Mouse (Mus musculus): ENCODE data around the gene Spatc1l. TPM values are rescaled to one million over a fixed set of nuclear protein-coding genes. Genes with fewer than 3 reads are reported as not detected.
A peak's percentile ranks its signal among the peaks of the same experiment; 100 is the strongest.

The Spatc1l gene
- 0.23 TPM in 1 of 2 replicates, not detected in the other for polyA plus RNA-seq (2014; fragmentation: Nextera tagmentation; extraction: Ambion mirVana)

DNA sequence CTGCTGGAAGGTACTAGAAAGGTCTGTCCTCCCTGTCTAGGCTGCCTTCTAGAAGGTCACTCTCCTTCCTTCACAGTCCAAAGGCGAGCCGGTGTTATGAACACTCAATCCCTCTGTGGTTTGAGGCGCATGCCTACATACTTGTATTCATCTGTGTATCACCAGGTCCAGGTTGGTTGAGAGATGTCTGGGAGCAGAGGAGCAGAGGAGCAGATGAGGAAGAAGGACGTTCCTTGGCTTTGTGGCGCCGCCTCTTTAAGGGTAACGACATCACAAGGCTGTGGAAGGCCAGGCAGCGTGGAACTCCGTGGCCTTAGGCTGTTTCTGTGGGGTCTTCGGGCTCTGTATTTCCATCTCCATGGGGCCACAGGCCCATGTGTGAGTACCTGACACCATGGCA is at the start of gene Spatc1l:
TSS of gene Spatc1l (plus strand) at position 301 of the 400 bp plus-strand sequence.
- Histone ChIP-seq H3K4me3 (ENCODE audit: low read depth, low read length) (no peak within 1 kb of the TSS), H3K4me2 (ENCODE audit: low read depth, low read length, severe bottlenecking) (no peak within 1 kb of the TSS), H3K9me3 (ENCODE audit: control insufficient read depth, low read length) (no peaks in the 10 kb centered on the region), H3K4me1 (replicated peaks; ENCODE audit: control insufficient read depth, insufficient read depth, low read length) (no peaks in the 10 kb centered on the region), H3K27me3 (ENCODE audit: control insufficient read depth, insufficient read depth, low read length) (no peaks in the 10 kb centered on the region), H3K27ac (ENCODE audit: low read depth, low read length) (no peak within 1 kb of the TSS), H3K36me3 (ENCODE audit: control insufficient read depth, insufficient read depth, low read length) (no peaks in the 10 kb centered on the region), H3K9ac (ENCODE audit: low read length) (no peak within 1 kb of the TSS)
- DNase-seq (ENCODE audit: low spot score): no peak
- 92% methylated on average over 10 of the region's 10 CpGs for WGBS
- no peak for ATAC-seq (replicated peaks; ENCODE audit: low FRiP score)

DNA sequence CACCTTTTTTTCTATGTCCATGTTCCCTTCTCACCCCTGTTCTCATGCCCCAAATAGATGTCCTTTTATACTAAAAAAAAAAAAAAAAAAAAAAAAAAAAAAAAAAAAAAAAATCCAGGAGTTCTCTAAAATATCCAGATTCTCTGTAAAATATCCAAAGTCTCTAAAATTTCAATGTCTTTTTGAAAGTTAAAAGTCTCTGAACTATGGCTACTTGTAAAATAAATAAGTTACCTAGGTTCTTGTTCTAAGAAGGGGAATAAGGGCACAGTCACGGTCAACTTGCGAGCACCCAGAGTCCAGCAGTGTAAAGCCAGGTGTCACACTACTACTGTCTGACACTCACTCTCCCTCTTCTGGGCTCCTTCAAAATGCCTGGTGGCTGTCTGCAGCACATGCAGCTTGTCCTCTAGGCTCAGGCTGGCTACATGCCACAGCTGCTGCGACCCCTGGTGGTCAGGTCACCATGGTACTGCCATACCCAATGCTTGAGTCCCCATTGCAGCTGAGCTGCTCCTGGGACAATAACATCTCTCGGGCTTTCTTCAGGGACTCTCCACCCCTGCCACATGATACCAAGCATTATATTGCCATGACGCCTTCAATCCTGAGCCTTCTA is 49.0 kb upstream of the Spatc1l start:
- DNase-seq (ENCODE audit: low spot score) (peak; percentile 91), ATAC-seq (replicated peaks; ENCODE audit: low FRiP score) (peak; percentile 83)
- Histone ChIP-seq H3K4me1 (replicated peaks; ENCODE audit: control insufficient read depth, insufficient read depth, low read length) (no peaks in the 10 kb centered on the region), H3K27ac (ENCODE audit: low read depth, low read length) (no peak overlapping the region), H3K36me3 (ENCODE audit: control insufficient read depth, insufficient read depth, low read length) (peaks cover 7% of the 10 kb centered on the region), H3K9me3 (ENCODE audit: control insufficient read depth, low read length) (no peaks in the 10 kb centered on the region; the same call in 1 of the 2 replicates), H3K4me3 (ENCODE audit: low read depth, low read length) (no peak overlapping the region), H3K27me3 (ENCODE audit: control insufficient read depth, insufficient read depth, low read length) (no peaks in the 10 kb centered on the region), H3K9ac (ENCODE audit: low read length) (no peak overlapping the region), H3K4me2 (ENCODE audit: low read depth, low read length, severe bottlenecking) (no peak overlapping the region)
- 50% methylated on average over 5 of the region's 5 CpGs for WGBS

DNA sequence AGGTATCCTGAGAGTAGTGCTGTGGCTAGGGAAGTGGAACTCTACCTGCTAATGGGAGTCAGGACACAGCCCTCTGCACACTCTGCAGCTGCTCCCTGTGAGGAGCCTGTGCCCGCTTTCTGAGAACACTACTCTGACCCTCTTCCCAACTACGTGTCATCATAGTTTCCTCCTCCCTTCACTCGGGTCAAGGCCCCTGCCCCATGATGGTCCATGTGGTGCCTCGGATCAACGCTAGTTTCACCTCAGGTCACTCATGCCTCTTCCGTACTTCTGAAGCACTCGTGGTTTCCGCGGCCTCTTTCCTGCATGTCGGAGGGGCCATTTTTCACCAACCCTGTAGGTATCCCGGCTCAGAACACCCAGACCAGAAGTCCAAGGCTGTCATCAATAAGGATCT is 31.1 kb upstream of the Spatc1l start:
- WGBS: 7% methylated on average over 11 of the region's 11 CpGs
- Histone ChIP-seq H3K9ac (ENCODE audit: low read length) (peak overlapping the region; percentile 53), H3K4me1 (replicated peaks; ENCODE audit: control insufficient read depth, insufficient read depth, low read length) (no peaks in the 10 kb centered on the region), H3K9me3 (ENCODE audit: control insufficient read depth, low read length) (no peaks in the 10 kb centered on the region), H3K27me3 (ENCODE audit: control insufficient read depth, insufficient read depth, low read length) (no peaks in the 10 kb centered on the region), H3K4me2 (ENCODE audit: low read depth, low read length, severe bottlenecking) (peak overlapping the region; percentile 83), H3K36me3 (ENCODE audit: control insufficient read depth, insufficient read depth, low read length) (peaks cover 2% of the 10 kb centered on the region; the same call in 1 of the 2 replicates), H3K4me3 (ENCODE audit: low read depth, low read length) (peak overlapping the region; percentile 72), H3K27ac (ENCODE audit: low read depth, low read length) (no peak overlapping the region)
- DNase-seq (ENCODE audit: low spot score) (no peak), ATAC-seq (replicated peaks; ENCODE audit: low FRiP score) (no peak; the same call in 1 of the 2 replicates)

DNA sequence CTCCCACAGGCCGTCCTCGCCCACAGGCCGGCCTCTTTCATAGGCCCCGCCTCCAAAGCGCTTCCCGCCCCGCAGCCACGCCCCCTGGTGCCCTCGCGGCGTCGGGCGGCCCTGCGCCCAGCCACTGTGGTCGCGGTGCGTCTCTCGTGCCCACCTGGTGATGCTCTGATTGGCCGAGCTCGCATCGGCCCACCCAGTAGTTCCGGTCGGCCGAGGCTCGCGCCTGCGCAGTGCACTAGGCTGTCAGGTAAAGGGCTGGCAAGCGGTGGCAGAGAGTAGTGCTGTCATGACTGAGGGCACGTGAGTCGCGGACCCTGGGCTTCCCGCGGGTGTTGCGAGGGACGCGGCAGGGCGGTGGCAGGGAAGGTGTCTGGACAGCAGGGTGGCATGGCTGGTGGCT is 30.7 kb upstream of the Spatc1l start, which contains the start of gene Lss:
TSS of gene Lss (plus strand) at position 214 of the 400 bp plus-strand sequence.
- Histone ChIP-seq H3K9me3 (ENCODE audit: control insufficient read depth, low read length) (no peaks in the 10 kb centered on the region), H3K27ac (ENCODE audit: low read depth, low read length) (peak within 1 kb of the TSS; percentile 58), H3K4me3 (ENCODE audit: low read depth, low read length) (peak within 1 kb of the TSS; percentile 72), H3K36me3 (ENCODE audit: control insufficient read depth, insufficient read depth, low read length) (peaks cover 2% of the 10 kb centered on the region; the same call in 1 of the 2 replicates), H3K4me2 (ENCODE audit: low read depth, low read length, severe bottlenecking) (peak within 1 kb of the TSS; percentile 83), H3K9ac (ENCODE audit: low read length) (peak within 1 kb of the TSS; percentile 72), H3K4me1 (replicated peaks; ENCODE audit: control insufficient read depth, insufficient read depth, low read length) (no peaks in the 10 kb centered on the region), H3K27me3 (ENCODE audit: control insufficient read depth, insufficient read depth, low read length) (no peaks in the 10 kb centered on the region)
- ATAC-seq (replicated peaks; ENCODE audit: low FRiP score) (peak; percentile 99), DNase-seq (ENCODE audit: low spot score) (peak; percentile 99)
- WGBS: under 1% methylated on average over 37 of the region's 37 CpGs

DNA sequence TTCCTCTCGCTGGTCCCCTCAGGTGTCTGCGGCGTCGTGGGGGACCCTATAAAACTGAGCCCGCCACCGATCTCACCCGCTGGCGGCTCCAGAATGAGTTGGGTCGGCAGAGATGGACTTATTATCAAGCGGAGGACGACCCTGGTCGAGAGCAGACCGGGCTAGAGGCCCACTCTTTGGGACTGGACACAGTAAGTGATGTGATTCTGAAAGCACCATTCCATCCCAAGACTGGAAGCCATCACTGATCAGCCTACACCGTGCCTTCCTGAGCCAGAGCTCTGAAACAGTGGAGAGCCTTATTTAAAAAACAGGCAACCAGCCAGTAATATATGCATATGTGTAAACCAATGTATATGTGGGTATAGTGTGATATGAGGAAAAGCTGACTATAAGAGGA is 30.2 kb upstream of the Spatc1l start:
- peak; percentile 48 for ATAC-seq (replicated peaks; ENCODE audit: low FRiP score)

DNA sequence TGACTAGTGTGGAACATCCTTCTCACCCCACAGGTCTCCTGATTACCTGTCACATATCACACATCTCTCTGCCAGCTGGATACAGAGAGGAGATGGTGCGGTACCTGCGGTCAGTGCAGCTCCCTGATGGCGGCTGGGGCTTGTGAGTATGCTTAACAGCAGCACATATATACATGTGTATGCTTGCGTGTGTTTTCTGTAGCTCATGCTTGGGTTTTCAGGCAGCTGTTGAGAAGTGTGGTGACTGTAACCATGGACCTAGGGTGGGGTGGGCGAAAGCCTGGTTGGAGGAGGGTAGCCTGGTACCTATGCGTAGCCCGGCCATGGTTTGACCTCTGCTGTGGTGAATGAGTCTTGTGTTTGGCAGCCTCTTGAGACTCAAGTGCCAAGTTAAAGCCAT is 26.5 kb upstream of the Spatc1l start:
- H3K4me1 ChIP-seq (replicated peaks; ENCODE audit: control insufficient read depth, insufficient read depth, low read length): no peaks in the 10 kb centered on the region
- H3K27ac ChIP-seq (ENCODE audit: low read depth, low read length): no peak overlapping the region
- DNase-seq (ENCODE audit: low spot score) (no peak), ATAC-seq (replicated peaks; ENCODE audit: low FRiP score) (no peak)
- WGBS: 95% methylated on average over 7 of the region's 7 CpGs
- H3K9me3 ChIP-seq (ENCODE audit: control insufficient read depth, low read length): no peaks in the 10 kb centered on the region
- peaks cover 10% of the 10 kb centered on the region; the same call in 1 of the 2 replicates for H3K36me3 ChIP-seq (ENCODE audit: control insufficient read depth, insufficient read depth, low read length)
- H3K27me3 ChIP-seq (ENCODE audit: control insufficient read depth, insufficient read depth, low read length): no peaks in the 10 kb centered on the region
- no peak overlapping the region for H3K9ac ChIP-seq (ENCODE audit: low read length)
- no peak overlapping the region for H3K4me3 ChIP-seq (ENCODE audit: low read depth, low read length)
- H3K4me2 ChIP-seq (ENCODE audit: low read depth, low read length, severe bottlenecking): no peak overlapping the region

More for the DNA sequence above, 30.2 kb upstream of the Spatc1l start:
- 2% methylated on average over 14 of the region's 14 CpGs for WGBS
- Histone ChIP-seq H3K4me1 (replicated peaks; ENCODE audit: control insufficient read depth, insufficient read depth, low read length) (no peaks in the 10 kb centered on the region), H3K4me3 (ENCODE audit: low read depth, low read length) (peak overlapping the region; percentile 72), H3K9ac (ENCODE audit: low read length) (peak overlapping the region; percentile 72), H3K9me3 (ENCODE audit: control insufficient read depth, low read length) (no peaks in the 10 kb centered on the region), H3K27me3 (ENCODE audit: control insufficient read depth, insufficient read depth, low read length) (no peaks in the 10 kb centered on the region), H3K4me2 (ENCODE audit: low read depth, low read length, severe bottlenecking) (peak overlapping the region; percentile 83), H3K36me3 (ENCODE audit: control insufficient read depth, insufficient read depth, low read length) (peaks cover 2% of the 10 kb centered on the region; the same call in 1 of the 2 replicates), H3K27ac (ENCODE audit: low read depth, low read length) (peak overlapping the region; percentile 58)
- DNase-seq (ENCODE audit: low spot score): no peak

DNA sequence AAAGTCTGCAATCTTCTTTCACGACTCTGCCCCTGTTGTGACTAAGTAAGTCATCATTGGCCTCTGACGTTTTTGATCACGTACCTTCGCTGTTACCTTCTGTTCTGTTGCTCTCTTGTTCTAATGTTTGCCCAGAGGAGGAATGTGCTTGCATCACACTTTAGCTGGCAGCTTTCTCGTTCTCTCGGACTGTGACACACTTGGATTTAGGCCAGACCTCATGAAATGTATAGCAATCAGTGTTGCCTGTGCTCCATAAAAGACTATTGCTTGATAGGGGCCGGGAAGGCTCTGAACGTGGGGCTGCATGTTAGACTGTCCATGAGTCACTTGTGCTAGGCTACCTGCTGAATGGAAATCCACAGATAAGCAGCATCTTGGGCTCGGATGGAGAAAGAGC is 24.5 kb upstream of the Spatc1l start:
- H3K4me2 ChIP-seq (ENCODE audit: low read depth, low read length, severe bottlenecking): no peak overlapping the region
- H3K9ac ChIP-seq (ENCODE audit: low read length): no peak overlapping the region
- H3K4me1 ChIP-seq (replicated peaks; ENCODE audit: control insufficient read depth, insufficient read depth, low read length): no peaks in the 10 kb centered on the region
- H3K27ac ChIP-seq (ENCODE audit: low read depth, low read length): no peak overlapping the region
- DNase-seq (ENCODE audit: low spot score) (no peak), ATAC-seq (replicated peaks; ENCODE audit: low FRiP score) (no peak)
- H3K36me3 ChIP-seq (ENCODE audit: control insufficient read depth, insufficient read depth, low read length): peaks cover 21% of the 10 kb centered on the region; the same call in 1 of the 2 replicates
- H3K9me3 ChIP-seq (ENCODE audit: control insufficient read depth, low read length): no peaks in the 10 kb centered on the region
- H3K27me3 ChIP-seq (ENCODE audit: control insufficient read depth, insufficient read depth, low read length): no peaks in the 10 kb centered on the region
- H3K4me3 ChIP-seq (ENCODE audit: low read depth, low read length): no peak overlapping the region
- 88% methylated on average over 9 of the region's 9 CpGs for WGBS

DNA sequence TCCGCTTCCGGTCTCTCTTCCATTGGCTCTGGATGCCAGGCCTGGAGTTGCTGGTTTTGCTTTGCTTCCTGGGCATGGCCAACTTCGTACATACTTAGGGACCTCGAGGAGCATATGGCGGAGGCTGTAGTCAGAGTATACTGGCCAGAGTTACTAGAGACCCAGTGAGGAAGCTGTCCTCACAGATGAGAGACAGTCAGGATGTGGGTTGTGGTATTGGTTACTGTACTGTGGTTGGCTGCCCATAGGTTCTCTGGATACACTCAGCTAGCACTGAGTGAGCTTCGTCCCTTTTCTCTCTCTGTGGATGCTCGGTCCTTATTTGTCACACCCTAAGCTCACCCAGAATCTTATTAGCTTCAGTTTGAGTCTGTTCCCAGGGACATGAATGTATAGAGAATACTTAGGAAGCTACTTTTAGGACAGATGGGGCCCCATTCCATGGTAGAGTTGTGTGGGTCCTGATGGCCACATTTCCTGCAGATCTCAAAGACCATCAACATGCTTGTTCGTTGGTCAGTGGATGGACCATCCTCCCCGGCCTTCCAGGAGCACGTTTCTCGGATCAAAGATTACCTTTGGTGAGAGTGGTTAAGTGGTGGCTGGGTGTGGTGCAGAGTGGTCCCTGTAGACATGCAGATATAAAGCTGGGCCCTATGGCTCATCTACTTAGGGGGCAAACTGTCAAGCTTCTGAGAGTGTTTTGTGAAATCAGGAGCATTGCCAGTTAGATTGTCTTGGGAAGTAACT is 20.6 kb upstream of the Spatc1l start:
- Histone ChIP-seq H3K36me3 (ENCODE audit: control insufficient read depth, insufficient read depth, low read length) (peaks cover 25% of the 10 kb centered on the region; the same call in 1 of the 2 replicates), H3K9ac (ENCODE audit: low read length) (no peak overlapping the region), H3K4me2 (ENCODE audit: low read depth, low read length, severe bottlenecking) (no peak overlapping the region), H3K27me3 (ENCODE audit: control insufficient read depth, insufficient read depth, low read length) (no peaks in the 10 kb centered on the region), H3K9me3 (ENCODE audit: control insufficient read depth, low read length) (no peaks in the 10 kb centered on the region), H3K27ac (ENCODE audit: low read depth, low read length) (no peak overlapping the region), H3K4me1 (replicated peaks; ENCODE audit: control insufficient read depth, insufficient read depth, low read length) (no peaks in the 10 kb centered on the region), H3K4me3 (ENCODE audit: low read depth, low read length) (no peak overlapping the region)
- DNase-seq (ENCODE audit: low spot score) (no peak), ATAC-seq (replicated peaks; ENCODE audit: low FRiP score) (no peak)
- 94% methylated on average over 11 of the region's 11 CpGs for WGBS
